8 mouse cellular contexts compared by ENCODE assay signal in genomic region chr11:70321664-70322063, GRCm38 (mm10). TPM values are rescaled to one million over a fixed set of nuclear protein-coding genes. Genes with fewer than 3 reads are reported as not detected.
DNase-seq lines count a peak whose midpoint lies in the region; TF ChIP-seq lines count a peak whose summit lies in the region.

No protein-coding gene starts in this region.

- DNase-seq in layer of hippocampus, adult 9-11 months, result peak; percentile 8
- no peak for DNase-seq in layer of hippocampus, adult 18-20 months (ENCODE audit: low spot score in 2 of 2)
- DNase-seq in adrenal gland, postnatal 36 days, result peak; percentile 73 to 78
- peak; percentile 55 for DNase-seq in forelimb bud, embryonic 11.5 days (ENCODE audit: low read depth, low spot score)
- DNase-seq in kidney, adult 18-20 months, result peak; percentile 51
- DNase-seq in lung, adult 2 months, result peak; percentile 38
- no peak for DNase-seq in yolk sac, embryonic 10.5 days (ENCODE audit: low spot score)

- H3K27ac ChIP-seq in olfactory bulb, adult 2 months (ENCODE audit: insufficient read depth, low read depth, low read length), result no peak overlapping the region

- whole genome bisulfite sequencing in lung, adult 2 months, result 8% methylated on average over 15 of the region's 15 CpGs
- WGBS in olfactory bulb, adult 2 months, result 3% methylated on average over 15 of the region's 15 CpGs

- no peak overlapping the region for H3K4me3 ChIP-seq in lung, adult 2 months (replicated peaks; ENCODE audit: extremely low read depth, low read depth, low read length)
- no peak overlapping the region for H3K4me3 ChIP-seq in olfactory bulb, adult 2 months (ENCODE audit: insufficient read depth, low read depth, low read length)

- no peak for TF ChIP-seq POLR2A in lung, adult 2 months (IDR thresholded peaks at IDR 0.05; ENCODE audit: borderline replicate concordance, extremely low read depth, low read depth, low read length)
- TF ChIP-seq POLR2A in olfactory bulb, adult 2 months (IDR thresholded peaks at IDR 0.05; ENCODE audit: insufficient read depth, low read depth, low read length), result no peak

- peak; percentile 73 for TF ChIP-seq CTCF in lung, adult 2 months (IDR thresholded peaks at IDR 0.05; ENCODE audit: insufficient read depth, low read length)
- peak; percentile 58 for TF ChIP-seq CTCF in olfactory bulb, adult 2 months (IDR thresholded peaks at IDR 0.05; ENCODE audit: insufficient read depth, low read depth, low read length)

- H3K4me1 ChIP-seq in lung, adult 2 months (ENCODE audit: control insufficient read depth, insufficient read depth, low read length), result no peaks in the 10 kb centered on the region
- no peaks in the 10 kb centered on the region for H3K4me1 ChIP-seq in olfactory bulb, adult 2 months (ENCODE audit: control insufficient read depth, insufficient read depth, low read length)

RNA-seq across cellular contexts. Expression of gene Alox12e, which starts 0.8 kb away (rescaled TPM):
- not detected for total RNA-seq in layer of hippocampus, adult 18-20 months (2021)
- not detected for total RNA-seq in adrenal gland, postnatal 36 days (2021)
- polyA plus RNA-seq in lung, adult 2 months (2012; rRNA removed), result 0.31 and 0.40 TPM in 2 replicates
- polyA plus RNA-seq in olfactory bulb, adult 2 months (2012; ENCODE audit: insufficient read depth, insufficient read length, low replicate concordance, missing spikeins), result not detected in 2 replicates

RNA-seq across cellular contexts. Expression of gene Alox15, which starts 30.2 kb away (rescaled TPM):
- total RNA-seq in layer of hippocampus, adult 18-20 months (2021), result under 1 TPM in 1 of 2 experiments, not detected in 1; 0.17 TPM
- total RNA-seq in adrenal gland, postnatal 36 days (2021), result 1 to 10 TPM; 1.9 to 6.0 TPM
- polyA plus RNA-seq in lung, adult 2 months (2012; rRNA removed), result 4.2 and 14.2 TPM in 2 replicates
- not detected in 2 replicates for polyA plus RNA-seq in olfactory bulb, adult 2 months (2012; ENCODE audit: insufficient read depth, insufficient read length, low replicate concordance, missing spikeins)

Comparison
In these comparisons a context has a peak if more than half of its experiments do, and no peak if none do; other contexts are left out.
1. DNase-seq: peak in layer of hippocampus, adult 9-11 months (single experiment), adrenal gland, postnatal 36 days (2 of 2), forelimb bud, embryonic 11.5 days (single experiment), kidney, adult 18-20 months (single experiment) and lung, adult 2 months (single experiment); none in layer of hippocampus, adult 18-20 months (0 of 2) and yolk sac, embryonic 10.5 days (single experiment).